Mouse (Mus musculus): ENCODE data around the gene Fam20b.

Gene Fam20b

GRCm38 (mm10) chr1:156630965-156631364 is 87.9 kb downstream of the Fam20b start:
- no peak for DNase-seq

- DNase-seq = no peak
Observed at GRCm38 (mm10) chr1:156629984-156630383, 88.9 kb downstream of the Fam20b start.

All from layer of hippocampus, adult 9-11 months (tissue).